Mouse (Mus musculus): ENCODE measurements around the gene Psd. TPM values are rescaled to one million over a fixed set of nuclear protein-coding genes. Genes with fewer than 3 reads are reported as not detected.
A peak's percentile ranks its signal among the peaks of the same experiment; 100 is the strongest.

The Psd gene
- total RNA-seq, 2 experiments from 2014 or later = 0.14 to 0.36 TPM

DNA sequence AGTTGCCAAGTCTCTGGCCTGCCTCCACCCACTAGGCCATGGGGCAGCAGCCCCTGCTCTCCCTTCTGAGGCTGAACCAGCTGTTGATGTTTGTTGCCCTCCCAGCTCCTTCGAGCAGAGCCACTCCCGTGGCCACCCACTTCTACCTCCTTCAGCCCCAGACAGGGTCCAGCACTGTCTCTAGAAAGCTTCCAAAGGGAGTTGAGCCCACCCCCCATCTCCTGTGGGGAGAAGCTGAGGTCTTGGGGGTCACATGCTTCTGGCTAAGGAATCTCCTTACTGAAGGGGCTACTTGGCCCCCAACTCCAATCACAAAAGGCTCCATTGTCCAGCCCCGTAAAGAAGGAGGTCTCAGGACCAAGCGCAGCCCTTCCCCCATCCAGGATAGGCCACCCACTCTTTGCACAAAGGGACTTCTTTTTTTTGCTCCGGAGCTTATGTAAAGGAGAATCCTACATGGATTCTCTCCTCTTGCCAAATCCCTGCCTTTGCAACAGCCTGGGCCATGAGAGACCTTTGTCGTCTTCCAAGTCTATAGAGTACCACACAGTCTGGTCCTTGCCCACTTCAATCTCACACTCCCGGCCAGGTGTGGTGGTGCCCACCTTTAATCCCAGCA, 5.9 kb upstream of the Psd start:
- no peak for DNase-seq
- H3K4me3 ChIP-seq = no peak overlapping the region
- H3K27ac ChIP-seq = no peak overlapping the region
- no peak for TF ChIP-seq CTCF (IDR thresholded peaks at IDR 0.05)
- intact Hi-C loops (cut with DNase I) = loop anchor here (10.0 kb wide), 1 partner anchor 112 kb away; no protein-coding TSS in a partner anchor

DNA sequence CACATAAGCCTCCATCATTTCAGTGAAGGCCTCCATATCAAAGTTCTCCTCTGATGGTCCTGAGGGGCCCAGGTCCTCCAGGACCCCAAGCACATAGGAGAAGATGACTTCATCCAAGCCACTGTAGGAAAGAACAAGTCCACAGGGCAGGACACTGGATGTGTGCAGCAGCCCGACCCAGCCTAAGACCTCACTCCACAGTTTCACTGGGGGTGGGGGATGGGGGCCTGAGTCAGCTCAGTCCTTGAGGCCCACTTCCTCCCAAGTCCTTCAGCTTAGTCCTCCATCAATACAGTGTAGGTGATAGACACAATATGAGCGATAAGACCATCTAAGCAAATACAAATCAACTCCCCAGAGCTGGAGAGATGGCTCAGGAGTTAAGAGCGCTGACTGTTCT, 5.0 kb upstream of the Psd start:
- no peak for DNase-seq
- intact Hi-C loops (cut with DNase I) = loop anchor here (10.0 kb wide), 1 partner anchor 113 kb away; no protein-coding TSS in a partner anchor
- no peak for TF ChIP-seq CTCF (IDR thresholded peaks at IDR 0.05)

DNA sequence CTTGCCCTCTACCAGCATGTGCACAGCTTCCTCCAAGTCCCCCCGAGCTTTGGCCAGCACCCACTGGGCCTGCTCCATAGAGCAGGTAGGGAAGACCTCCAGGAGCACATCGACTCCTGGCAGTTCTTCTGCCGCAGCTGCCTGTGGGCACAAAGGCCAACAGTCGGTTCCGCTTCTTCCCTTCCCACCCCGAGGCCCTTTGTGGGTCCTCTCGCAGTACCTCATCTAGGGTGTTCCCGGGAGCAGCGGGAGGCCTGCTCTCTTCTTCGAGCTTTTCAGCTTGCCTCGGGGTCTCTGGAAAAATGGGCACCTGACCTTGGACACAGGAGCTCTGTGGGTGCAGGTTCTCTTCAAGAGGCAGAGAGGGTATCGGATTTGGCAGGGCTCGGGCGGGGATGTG, 4.4 kb upstream of the Psd start:
- intact Hi-C loops (cut with DNase I) = loop anchor here (10.0 kb wide), 1 partner anchor 113 kb away; no protein-coding TSS in a partner anchor
- Histone ChIP-seq H3K27ac (no peak overlapping the region), H3K4me3 (no peak overlapping the region)
- no peak for DNase-seq
- TF ChIP-seq CTCF (IDR thresholded peaks at IDR 0.05) = no peak

More for the DNA sequence above, 5.0 kb upstream of the Psd start:
- no peak overlapping the region for H3K4me3 ChIP-seq
- no peak overlapping the region for H3K27ac ChIP-seq

DNA sequence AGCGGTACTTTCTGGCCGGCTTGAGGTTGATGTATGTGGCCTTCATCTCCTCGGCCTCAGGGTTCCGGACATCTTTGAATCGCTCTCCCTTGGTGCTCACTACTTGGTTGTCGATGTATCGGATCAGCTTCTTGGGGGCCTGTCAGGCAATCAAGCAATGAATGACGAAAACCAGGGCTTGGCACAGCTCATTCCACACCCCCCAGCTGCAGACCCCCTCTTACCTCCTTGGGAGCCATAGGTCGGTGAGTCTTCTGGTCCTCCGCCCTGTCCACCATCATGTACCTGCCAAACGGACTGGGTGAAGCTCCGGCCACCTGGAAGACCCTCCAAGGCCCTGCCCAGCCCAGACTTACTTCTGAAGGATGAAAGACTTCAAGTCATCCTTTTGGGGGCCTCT, 3.7 kb upstream of the Psd start:
- no peak for TF ChIP-seq CTCF (IDR thresholded peaks at IDR 0.05)
- intact Hi-C loops (cut with DNase I) = loop anchor here (10.0 kb wide), 1 partner anchor 114 kb away; no protein-coding TSS in a partner anchor
- H3K4me3 ChIP-seq = no peak overlapping the region
- H3K27ac ChIP-seq = no peak overlapping the region
- DNase-seq = no peak

DNA sequence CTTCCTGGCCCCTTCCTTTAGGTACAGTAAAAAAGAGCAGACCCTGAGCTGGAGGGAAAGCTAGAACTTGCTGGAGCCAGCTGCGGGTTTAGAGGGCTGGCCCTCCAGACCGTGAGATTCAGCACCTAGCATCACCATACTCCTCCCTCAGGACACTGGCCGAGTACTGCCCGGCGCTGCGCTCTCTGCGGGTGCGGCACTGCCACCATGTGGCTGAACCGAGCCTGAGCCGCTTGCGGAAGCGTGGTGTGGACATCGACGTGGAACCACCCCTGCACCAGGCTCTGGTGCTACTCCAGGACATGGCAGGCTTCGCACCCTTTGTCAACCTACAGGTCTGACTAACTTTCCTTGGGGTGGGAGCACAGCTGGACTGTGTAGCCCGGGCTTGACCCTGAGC, 3.0 kb upstream of the Psd start:
- DNase-seq = peak; percentile 88
- intact Hi-C loops (cut with DNase I) = loop anchor here (10.0 kb wide), 1 partner anchor 115 kb away; no protein-coding TSS in a partner anchor
- Histone ChIP-seq H3K4me3 (peak overlapping the region; percentile 21), H3K27ac (0 out of 2 replicates have a peak overlapping the region, but pooled peaks have one; percentile 36)
- peak; percentile 91 for TF ChIP-seq CTCF (IDR thresholded peaks at IDR 0.05)

DNA sequence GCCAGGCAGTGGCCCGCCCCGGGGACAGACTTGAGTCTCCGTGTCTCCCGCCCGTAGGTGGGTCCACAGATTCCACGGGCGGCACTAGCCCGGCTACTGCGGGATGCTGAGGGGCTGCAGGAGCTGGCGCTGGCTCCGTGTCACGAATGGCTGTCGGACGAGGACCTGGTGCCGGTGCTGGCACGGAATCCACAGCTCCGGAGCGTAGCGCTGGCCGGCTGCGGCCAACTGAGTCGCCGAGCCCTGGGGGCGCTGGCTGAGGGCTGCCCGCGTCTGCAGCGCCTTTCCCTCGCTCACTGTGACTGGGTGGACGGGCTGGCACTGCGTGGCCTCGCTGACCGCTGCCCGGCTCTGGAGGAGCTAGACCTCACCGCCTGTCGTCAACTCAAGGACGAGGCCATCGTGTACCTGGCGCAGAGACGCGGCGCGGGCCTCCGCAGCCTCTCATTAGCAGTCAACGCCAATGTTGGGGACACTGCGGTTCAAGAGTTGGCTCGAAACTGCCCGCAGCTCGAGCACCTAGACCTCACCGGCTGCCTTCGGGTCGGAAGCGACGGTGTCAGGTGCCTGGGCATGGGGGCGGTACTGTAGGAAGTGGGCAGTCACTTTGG, 2.2 kb upstream of the Psd start:
- H3K27ac ChIP-seq = peak overlapping the region; percentile 95
- H3K4me3 ChIP-seq = peak overlapping the region; percentile 75
- no peak for TF ChIP-seq CTCF (IDR thresholded peaks at IDR 0.05)
- no peak for DNase-seq
- intact Hi-C loops (cut with DNase I) = no loop called here

GRCm38 (mm10) chr19:46328081-46329030, 1.4 kb upstream of the Psd start, which contains the start of gene Fbxl15:
Gene Fbxl15, plus strand, starts transcription at chr19:46328184.
- TF ChIP-seq CTCF (IDR thresholded peaks at IDR 0.05) = no peak; the same call in 1 of the 2 replicates
- H3K27ac ChIP-seq = peak within 1 kb of the TSS; percentile 95
- peak; percentile 96 for DNase-seq
- H3K4me3 ChIP-seq = peak within 1 kb of the TSS; percentile 75
- intact Hi-C loops (cut with DNase I) = no loop called here

- DNase-seq = no peak
- Histone ChIP-seq H3K27ac (peak overlapping the region; percentile 95), H3K4me3 (peak overlapping the region; percentile 75)
- no peak for TF ChIP-seq CTCF (IDR thresholded peaks at IDR 0.05)
- intact Hi-C loops (cut with DNase I) = no loop called here
These were observed 642 bp upstream of the Psd start for GRCm38 (mm10) chr19:46327531-46328064.

DNA sequence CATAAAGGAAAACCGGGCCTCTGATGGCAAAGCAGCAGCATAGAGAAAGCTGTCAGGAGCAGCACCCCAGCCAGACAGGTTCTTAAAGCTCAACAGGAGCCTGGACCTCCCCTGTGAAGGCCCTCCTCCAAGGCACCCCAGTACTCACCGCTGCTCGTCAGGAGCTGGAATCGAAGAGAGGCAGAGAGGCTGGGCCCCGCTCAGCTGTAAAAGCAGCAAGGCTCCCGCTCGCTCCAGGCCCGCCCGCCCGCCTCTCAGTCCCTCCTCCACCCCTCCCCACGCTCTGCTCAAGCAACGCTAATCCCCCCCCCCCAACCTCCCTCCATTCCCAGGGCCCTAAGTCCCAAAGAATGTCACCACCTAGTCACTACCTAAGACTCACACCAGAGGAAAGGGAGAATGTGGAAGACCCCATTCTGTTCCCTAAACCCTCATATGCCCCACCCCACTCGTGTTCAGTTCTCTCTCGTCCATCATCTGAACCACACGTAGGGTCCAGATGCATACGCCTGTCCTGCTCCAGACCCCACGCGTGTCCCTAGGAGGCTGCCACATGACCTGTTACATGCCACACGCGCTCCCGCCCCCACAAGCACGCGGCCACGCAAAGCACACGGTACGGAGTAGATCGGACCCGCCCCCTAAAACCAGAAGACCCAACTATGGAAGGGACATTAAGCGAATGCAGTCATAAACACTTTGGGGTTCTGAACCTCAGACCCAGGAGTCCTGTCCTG, 769 bp downstream of the Psd start:
- Histone ChIP-seq H3K4me3 (peak overlapping the region; percentile 75), H3K27ac (no peak overlapping the region)
- intact Hi-C loops (cut with DNase I) = no loop called here
- DNase-seq = no peak
- TF ChIP-seq CTCF (IDR thresholded peaks at IDR 0.05) = no peak

DNA sequence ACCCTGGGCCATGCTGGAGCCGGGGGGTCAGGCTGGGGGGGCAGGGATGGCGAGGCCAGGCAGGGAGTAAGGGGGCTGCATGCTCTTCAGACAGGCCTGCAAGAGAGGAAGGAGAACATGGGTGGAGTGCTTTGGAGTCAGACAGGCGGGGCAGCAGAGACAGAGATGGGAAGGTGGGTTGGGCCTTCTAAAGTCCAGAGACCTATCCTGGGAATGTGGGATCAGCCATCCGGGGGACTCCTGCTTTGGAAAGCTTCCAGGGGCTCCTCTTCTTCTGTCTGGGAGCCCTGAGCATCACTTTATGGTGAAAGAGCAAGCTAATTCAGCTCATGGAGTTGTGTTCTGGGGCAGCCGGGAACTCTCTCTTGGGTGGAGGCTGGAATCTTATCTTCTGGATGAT, 2.0 kb downstream of the Psd start:
- Histone ChIP-seq H3K27ac (no peak overlapping the region), H3K4me3 (no peak overlapping the region)
- intact Hi-C loops (cut with DNase I) = no loop called here
- DNase-seq = no peak
- TF ChIP-seq CTCF (IDR thresholded peaks at IDR 0.05) = no peak

- intact Hi-C loops (cut with DNase I) = no loop called here
- DNase-seq = no peak
- H3K4me3 ChIP-seq = no peak overlapping the region
- no peak for TF ChIP-seq CTCF (IDR thresholded peaks at IDR 0.05)
- H3K27ac ChIP-seq = no peak overlapping the region
These were observed 2.6 kb downstream of the Psd start for GRCm38 (mm10) chr19:46324366-46324765.

DNA sequence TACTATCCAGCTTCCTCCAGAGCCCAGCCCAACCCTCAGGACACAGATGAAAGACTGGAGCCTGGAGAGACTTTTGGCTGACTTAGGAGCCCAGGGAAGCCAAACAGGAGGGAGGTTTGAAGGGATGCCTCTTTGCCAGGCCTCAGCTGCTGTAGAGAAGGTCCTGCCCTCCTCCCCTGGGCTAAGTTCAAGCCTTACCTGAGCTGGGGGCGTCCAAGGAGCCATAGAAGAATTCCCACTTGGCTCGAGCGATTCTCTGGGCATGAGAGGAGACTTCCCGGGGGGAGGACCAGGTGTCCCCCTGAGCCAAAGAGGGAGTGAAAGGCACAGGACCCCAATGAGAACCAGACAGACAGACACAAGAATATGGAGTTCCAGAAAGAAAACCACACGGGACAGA, 3.2 kb downstream of the Psd start:
- no peak overlapping the region for H3K4me3 ChIP-seq
- H3K27ac ChIP-seq = no peak overlapping the region
- no peak for TF ChIP-seq CTCF (IDR thresholded peaks at IDR 0.05)
- intact Hi-C loops (cut with DNase I) = no loop called here
- no peak for DNase-seq

Data from gastrocnemius, adult 2 months (tissue).